Mouse (Mus musculus): ENCODE measurements around the gene Cacna1b.

- TF ChIP-seq CTCF (IDR thresholded peaks at IDR 0.05; ENCODE audit: low read depth), result no peak; the same call in 1 of the 2 replicates
- no peak for TF ChIP-seq EP300 (IDR thresholded peaks at IDR 0.05; ENCODE audit: low read depth)
These were observed 11.9 kb upstream of the Cacna1b start for GRCm38 (mm10) chr2:24774832-24775231.

All from heart, postnatal 0 days (tissue).